Mouse (Mus musculus): ENCODE results near the gene 1700007K13Rik.

1700007K13Rik gene

DNA sequence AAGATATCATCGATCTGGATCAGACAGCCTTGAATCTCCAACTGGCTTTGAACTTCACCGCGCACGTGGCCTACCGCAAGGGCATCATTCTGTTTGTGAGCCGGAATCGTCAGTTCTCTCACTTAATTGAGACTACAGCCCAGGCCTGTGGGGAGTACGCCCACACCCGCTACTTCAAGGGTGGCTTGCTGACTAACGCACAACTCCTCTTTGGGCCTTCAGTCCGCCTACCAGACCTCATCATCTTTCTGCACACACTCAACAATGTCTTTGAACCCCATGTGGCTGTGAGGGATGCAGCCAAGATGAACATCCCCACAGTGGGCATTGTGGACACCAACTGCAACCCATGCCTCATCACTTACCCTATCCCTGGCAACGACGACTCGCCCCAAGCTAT is 3.3 kb upstream of the 1700007K13Rik start:
- no peak for DNase-seq (ENCODE audit: low spot score in 2 of 2)

GRCm38 (mm10) chr2:28468486-28469225 is 2.5 kb upstream of the 1700007K13Rik start:
- DNase-seq (ENCODE audit: low spot score in 2 of 2) = no peak

DNA sequence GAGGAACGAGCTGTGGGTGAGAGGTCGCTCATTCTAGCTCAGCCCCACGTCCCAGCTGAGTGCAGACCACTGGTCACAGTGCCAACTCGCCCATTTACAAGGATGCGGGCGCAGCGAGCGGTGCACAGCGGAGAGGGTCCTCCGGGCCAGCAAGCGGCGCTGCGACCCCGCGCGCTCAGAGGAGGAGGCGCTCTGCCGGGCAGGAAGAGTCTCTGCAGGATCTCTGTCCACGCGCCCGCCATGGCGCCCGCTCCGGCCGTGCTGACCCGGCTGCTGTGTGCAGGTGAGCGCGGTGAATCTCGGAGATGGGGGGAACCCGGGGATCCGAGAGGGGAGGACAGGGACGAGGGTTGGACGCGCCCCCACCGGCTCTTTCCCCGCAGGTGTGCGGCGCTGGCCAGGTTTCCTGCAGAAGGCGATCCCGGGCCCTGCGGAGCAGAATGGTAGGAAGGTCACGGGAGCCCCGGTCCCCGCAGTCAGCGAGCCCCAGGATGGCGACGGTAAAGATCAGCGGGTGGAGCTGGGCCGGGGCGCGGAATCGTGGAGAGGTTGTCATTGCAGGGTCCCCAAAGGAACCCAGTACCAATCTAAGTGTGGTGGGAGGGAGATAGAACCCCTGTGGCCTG is 1.8 kb upstream of the 1700007K13Rik start, which contains the start of gene Mrps2:
TSS of gene Mrps2 (plus strand) at position 207 of the 626 bp plus-strand sequence.
- peak; percentile 60 to 84 for DNase-seq (ENCODE audit: low spot score in 2 of 2)

DNA sequence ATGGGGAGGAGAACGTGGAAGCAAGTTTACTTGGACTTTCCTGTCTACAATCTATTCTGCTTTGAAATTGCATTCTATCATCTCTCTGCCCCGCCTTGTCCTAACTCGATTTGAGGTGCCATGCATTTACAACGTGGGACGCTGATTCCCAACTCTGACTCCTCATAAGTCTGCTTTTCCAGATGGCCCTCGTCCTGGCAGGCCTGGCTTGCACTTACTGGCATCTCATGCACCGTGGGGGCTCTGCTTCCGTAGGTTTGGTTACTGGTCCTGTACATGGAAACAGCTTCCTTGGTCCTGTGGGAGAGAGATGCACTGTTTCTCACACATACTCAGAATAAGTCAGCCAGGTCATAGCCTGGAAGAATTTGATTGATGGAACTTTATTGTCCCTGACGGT is 1.2 kb downstream of the 1700007K13Rik start:
- DNase-seq (ENCODE audit: low spot score in 2 of 2) = no peak

DNA sequence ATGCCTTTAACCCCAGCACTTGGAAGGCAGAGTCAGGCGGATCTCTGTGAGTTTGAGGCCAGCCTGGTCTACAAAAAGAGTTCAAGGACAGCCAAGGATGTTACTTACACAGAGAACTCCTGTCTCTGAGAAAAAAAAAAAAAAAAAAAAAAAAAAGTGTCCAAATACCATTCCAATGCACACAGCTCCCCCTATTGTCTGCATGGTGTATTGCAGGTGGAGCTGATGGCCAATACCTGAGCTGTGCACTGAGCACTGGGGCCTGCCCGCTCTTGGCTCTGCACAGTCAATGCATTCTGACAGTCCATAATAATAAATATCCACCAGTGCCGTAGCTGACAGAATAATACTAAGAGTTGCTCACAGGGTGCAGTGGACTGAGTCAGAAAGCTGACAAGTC is 2.2 kb downstream of the 1700007K13Rik start:
- DNase-seq (ENCODE audit: low spot score in 2 of 2) = peak; percentile 52 to 74

GRCm38 (mm10) chr2:28456616-28457015 is 9.5 kb downstream of the 1700007K13Rik start:
- no peak for DNase-seq (ENCODE audit: low spot score in 2 of 2)

DNA sequence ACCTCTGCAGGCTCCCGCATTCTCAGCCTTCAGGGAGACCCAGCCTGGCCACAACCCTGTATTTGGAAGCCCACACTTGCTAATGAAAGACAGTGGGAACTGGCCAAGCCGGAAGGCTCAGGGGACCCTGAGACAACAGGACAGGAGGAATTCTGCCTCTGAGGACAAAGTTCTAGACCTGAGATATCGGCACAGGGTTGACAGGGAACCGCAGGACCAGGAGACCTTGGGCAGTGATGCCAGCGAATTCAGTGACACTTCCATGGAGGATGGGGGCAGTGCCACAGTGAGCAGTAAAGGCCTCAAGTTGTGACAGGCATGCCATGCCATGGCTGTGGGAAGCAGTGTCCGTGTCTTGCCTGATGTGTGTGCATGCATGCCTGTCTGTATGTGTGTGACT is 12.6 kb downstream of the 1700007K13Rik start:
- DNase-seq (ENCODE audit: low spot score in 2 of 2) = no peak

- no peak for DNase-seq (ENCODE audit: low spot score in 2 of 2)
These were observed 14.5 kb downstream of the 1700007K13Rik start for GRCm38 (mm10) chr2:28451663-28452062.

- DNase-seq (ENCODE audit: low spot score in 2 of 2) = no peak
These were observed 18.8 kb downstream of the 1700007K13Rik start for GRCm38 (mm10) chr2:28447315-28447670.

GRCm38 (mm10) chr2:28446515-28447314 is 19.4 kb downstream of the 1700007K13Rik start, which contains the start of gene Ppp1r26:
Gene Ppp1r26, plus strand, starts transcription at chr2:28446800.
- no peak for DNase-seq (ENCODE audit: low spot score in 2 of 2)

- no peak for DNase-seq (ENCODE audit: low spot score in 2 of 2)
These were observed 20.0 kb downstream of the 1700007K13Rik start for GRCm38 (mm10) chr2:28446181-28446514.

DNA sequence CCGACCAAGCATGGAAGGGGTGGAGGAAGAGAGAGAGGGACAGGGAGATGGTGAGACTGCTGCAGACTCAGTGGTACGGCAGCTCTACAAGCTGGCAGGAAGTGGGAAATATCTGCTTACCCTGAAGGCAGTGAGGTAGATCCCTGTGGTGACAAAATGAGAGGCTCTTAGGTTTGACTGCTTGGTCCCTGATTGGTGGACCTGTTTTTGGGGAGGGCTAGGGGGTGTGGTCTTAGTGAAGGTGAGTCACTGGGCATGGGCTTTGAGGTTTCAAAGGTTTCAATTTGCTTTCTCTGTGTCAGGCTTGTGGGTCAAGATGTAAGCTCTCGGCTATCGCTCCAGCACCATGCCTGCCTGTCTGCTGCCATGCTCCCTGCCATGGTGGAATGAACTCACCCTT is 21.1 kb downstream of the 1700007K13Rik start:
- no peak for DNase-seq (ENCODE audit: low spot score in 2 of 2)

DNA sequence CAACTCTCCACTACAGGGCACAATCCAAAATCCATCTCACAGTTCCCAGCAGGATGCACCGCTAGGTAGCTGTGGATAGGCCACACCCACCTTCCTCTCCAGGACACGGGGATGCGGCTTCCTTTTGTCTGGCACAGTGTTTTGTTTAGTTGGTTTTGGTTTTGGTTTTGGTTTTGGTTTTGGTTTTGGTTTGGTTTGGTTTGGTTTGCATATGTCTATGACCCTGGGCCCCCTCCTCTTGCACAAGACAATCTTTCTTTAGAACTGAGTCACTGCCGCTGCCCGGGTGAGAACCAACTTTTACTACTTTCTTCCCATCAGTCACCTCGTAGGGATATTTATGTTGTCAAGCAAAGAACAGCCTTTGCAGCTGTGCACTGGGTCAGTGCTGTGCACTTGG is 25.3 kb downstream of the 1700007K13Rik start:
- no peak for DNase-seq (ENCODE audit: low spot score in 2 of 2)

DNA sequence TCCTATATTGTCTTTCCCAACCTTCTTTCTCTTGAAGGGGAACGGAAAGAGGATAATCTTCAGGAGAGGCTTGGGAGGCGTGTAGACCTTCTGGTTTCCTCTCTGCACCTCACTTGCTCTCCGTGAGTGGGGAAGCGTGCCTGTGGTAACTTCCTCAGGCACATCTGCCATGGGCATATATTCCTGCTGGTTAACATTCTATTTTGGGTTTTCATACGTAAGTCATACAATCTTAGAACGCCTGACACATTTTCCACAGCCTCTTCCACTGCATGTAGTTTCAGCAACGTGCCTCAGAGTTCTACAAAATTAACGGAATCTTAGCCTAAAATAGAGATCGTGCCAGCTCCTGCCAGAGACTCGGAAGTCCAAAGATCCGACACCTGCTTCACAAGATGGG is 30.7 kb downstream of the 1700007K13Rik start:
- no peak for DNase-seq (ENCODE audit: low spot score in 2 of 2)

DNA sequence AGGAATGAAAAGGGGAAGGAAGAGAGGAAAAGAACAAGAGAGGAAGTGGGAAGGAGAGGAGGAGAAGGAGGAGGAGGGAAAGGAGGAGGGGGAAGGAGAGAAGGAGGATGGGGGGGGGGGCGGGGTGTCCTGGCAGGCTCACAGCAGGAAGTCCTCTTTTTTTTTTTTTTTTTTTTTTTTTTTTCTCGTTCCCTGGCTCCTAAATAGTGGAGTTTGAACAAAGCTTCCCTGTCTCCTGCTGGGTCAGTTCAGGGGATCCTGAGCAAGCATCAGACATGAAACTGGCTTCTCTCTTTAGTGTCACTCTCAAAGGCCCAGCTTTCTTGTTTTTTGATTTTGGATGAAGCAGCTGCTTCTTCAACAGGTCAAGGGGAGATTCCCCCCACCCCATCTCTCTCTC is 32.6 kb downstream of the 1700007K13Rik start:
- DNase-seq (ENCODE audit: low spot score in 2 of 2) = no peak

DNA sequence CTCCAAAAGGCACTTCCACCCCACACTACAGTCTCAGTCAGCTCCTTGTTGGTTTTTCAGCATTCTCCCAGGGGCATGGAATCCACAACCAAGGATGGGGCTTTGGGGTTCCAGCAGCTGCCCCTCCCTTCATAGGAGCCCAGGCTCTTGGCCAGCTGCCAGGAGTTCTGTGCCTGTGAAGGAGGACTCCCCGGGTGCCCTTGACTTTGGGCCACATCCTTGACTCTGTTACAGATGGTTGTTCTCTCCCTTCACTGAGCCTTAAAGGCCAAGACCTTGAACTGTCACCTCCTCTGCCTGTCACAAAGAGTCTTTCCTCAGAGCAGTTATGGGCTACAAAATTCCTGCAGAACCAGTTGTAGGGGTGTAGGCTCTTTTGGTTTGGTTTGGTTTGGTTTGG is 33.3 kb downstream of the 1700007K13Rik start:
- DNase-seq (ENCODE audit: low spot score in 2 of 2) = peak in 1 of 2 experiments; percentile 30

- DNase-seq (ENCODE audit: low spot score in 2 of 2) = no peak
These were observed 35.3 kb downstream of the 1700007K13Rik start for GRCm38 (mm10) chr2:28430846-28431245.

- no peak for DNase-seq (ENCODE audit: low spot score in 2 of 2)
These were observed 38.9 kb downstream of the 1700007K13Rik start for GRCm38 (mm10) chr2:28427226-28427625.

GRCm38 (mm10) chr2:28423167-28423566 is 43.0 kb downstream of the 1700007K13Rik start:
- DNase-seq (ENCODE audit: low spot score in 2 of 2) = peak; percentile 26 to 69

- DNase-seq (ENCODE audit: low spot score in 2 of 2) = peak; percentile 49 to 82
These were observed 46.2 kb downstream of the 1700007K13Rik start for GRCm38 (mm10) chr2:28419898-28420297.

GRCm38 (mm10) chr2:28418034-28418433 is 48.1 kb downstream of the 1700007K13Rik start:
- DNase-seq (ENCODE audit: low spot score in 2 of 2) = peak; percentile 63 to 86

DNA sequence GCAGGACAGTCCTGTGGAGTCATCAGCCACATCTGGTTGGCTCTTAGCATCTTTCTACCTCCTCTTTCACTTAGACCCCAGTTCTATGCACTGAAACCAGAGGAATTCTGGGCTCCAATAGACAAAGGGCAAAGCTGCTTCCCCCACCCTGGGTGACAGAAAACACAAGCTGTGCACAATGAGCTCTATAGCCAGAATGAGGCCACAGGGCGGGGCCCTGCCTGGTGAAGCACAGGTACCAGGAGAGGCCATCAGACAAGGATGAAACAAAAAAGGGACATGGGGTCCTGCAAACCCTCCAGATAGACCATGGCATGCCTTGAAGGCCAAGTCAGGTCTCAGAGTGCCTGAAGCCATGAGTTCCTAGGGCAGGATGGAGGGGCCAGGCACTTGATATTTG is 49.6 kb downstream of the 1700007K13Rik start:
- DNase-seq (ENCODE audit: low spot score in 2 of 2) = no peak

Data from spleen, postnatal 10 days (tissue).